Mouse (Mus musculus) forebrain, embryonic 16.5 days (tissue): ENCODE results near the gene Il2ra. TPM values are rescaled to one million over a fixed set of nuclear protein-coding genes. Genes with fewer than 3 reads are reported as not detected.
A peak's percentile ranks its signal among the peaks of the same experiment; 100 is the strongest.
"Not testable (repeated sequence)": the region's sequence is repeated elsewhere in the genome, so short reads cannot be mapped to it uniquely, and the experiment has no call there.

ENCODE experiments used
- ATAC-seq: fragments of 200-750 bp; cut with Nextera tagmentation; 2 replicates; pipeline ENCODE4 v1.8.0; 2017; ENCODE audit warnings: mild to moderate bottlenecking, moderate library complexity
- H3K27ac ChIP-seq: fragments of 300-500 bp; sonication (generic); 2 replicates; pipeline ENCODE4 v1.5.1; 2014; ENCODE audit warnings: low read length, control low read depth
- H3K27me3 ChIP-seq: fragments of 300-500 bp; sonication (generic); replicated peaks from 2 replicates; pipeline ENCODE4 v1.6.1; 2014; ENCODE audit warnings: low read length; ENCODE audit not compliant: control insufficient read depth, insufficient read depth
- H3K36me3 ChIP-seq: fragments of 300-500 bp; sonication (generic); 2 replicates; pipeline ENCODE4 v1.6.1; 2014; ENCODE audit not compliant: control insufficient read depth, insufficient read depth
- H3K4me1 ChIP-seq: fragments of 300-500 bp; sonication (generic); replicated peaks from 2 replicates; pipeline ENCODE4 v1.6.1; 2014; ENCODE audit warnings: low read length; ENCODE audit not compliant: control insufficient read depth, insufficient read depth
- H3K4me2 ChIP-seq: fragments of 300-500 bp; sonication (generic); 2 replicates; pipeline ENCODE4 v1.6.1; 2014; ENCODE audit warnings: mild to moderate bottlenecking, low read length, control low read depth
- H3K4me3 ChIP-seq: fragments of 300-500 bp; sonication (generic); replicated peaks from 2 replicates; pipeline ENCODE4 v1.5.1; 2014; ENCODE audit warnings: mild to moderate bottlenecking, low read length, control low read depth
- H3K9ac ChIP-seq: fragments of 300-500 bp; sonication (generic); replicated peaks from 2 replicates; pipeline ENCODE4 v1.6.1; 2014; ENCODE audit warnings: low read depth, low read length, control low read depth
- H3K9me3 ChIP-seq: fragments of 300-500 bp; sonication (generic); 2 replicates; pipeline ENCODE4 v1.6.1; 2016; ENCODE audit warnings: low read length; ENCODE audit not compliant: control insufficient read depth
- WGBS: fragments of 180-500 bp; shearing (Covaris S2); extraction: QIAGEN DNeasy Blood & Tissue Kit; methylation state at CpG from one replicate; pipeline ENCODE4 v1.1.7; 2014; 5-methylcytosine and 5-hydroxymethylcytosine counted together
- polyA plus RNA-seq: library from polyadenylated mRNA; unstranded; fragments of >200 nt; fragmentation: Nextera tagmentation; extraction: Ambion mirVana; gene quantifications from 2 replicates; pipeline ENCODE4 v1.2.1, GENCODE M21; 2015

Il2ra gene
- polyA plus RNA-seq, 1 experiment from 2014 or later, result not detected

DNA sequence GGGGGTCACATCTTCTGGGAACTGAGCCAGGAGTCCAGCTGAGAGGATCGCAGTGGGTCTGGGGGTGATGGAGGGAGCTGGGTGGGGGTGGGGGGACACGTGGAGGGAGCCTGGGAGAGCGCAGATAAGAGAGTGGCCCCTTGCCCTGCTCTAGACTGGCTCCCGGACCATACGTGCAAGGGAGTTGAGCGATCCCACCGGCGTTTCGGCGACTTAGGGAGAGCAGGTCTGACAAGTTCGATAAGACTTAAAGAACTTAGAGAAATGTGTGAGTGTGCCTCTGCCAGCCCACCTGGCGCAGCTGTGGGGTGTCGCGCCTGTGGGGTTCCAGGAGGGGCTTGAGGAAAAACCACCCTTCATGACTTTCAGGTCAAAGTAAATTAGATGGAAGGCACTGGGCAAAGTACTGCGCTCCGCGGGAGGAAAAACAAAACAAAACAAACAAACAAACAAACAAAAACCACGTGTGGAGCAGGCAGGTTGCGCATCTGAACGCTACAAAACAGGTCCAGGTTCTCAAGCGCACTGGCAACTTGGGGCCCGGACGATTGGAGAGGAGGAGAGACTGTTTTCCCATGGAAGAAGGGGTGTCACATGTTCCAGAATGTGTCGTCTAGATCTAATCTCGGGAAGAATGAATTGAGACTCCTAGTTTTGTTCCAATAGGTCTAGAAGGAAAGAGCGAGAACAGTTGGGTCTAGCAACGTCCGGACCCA is 63.6 kb downstream of the Il2ra start:
- Histone ChIP-seq H3K4me3 (peak overlapping the region; percentile 62), H3K9me3 (no peaks in the 10 kb centered on the region), H3K4me2 (peak overlapping the region; percentile 99), H3K4me1 (peaks cover 18% of the 10 kb centered on the region), H3K27ac (no peak overlapping the region), H3K36me3 (no peaks in the 10 kb centered on the region), H3K9ac (peak overlapping the region; percentile 61), H3K27me3 (peaks cover 13% of the 10 kb centered on the region; the same call in 1 of the 2 replicates)
- 3% methylated on average over 28 of the region's 28 CpGs for WGBS
- peak; percentile 59 for ATAC-seq

DNA sequence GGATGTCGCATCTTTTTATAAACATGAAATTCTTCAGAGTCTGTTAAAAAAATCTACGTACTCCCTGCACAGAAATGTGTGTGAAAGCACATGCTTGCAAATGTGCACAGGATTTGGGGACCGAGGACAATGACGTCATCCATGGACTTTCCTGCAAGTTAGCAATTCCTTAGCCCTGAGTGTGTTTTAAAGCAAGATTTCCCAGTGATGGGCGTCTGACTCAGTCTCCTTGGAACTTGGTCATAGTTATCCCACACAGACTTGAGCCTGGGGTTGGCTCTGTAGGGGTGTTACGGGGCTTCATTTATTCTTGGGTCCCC is 64.1 kb downstream of the Il2ra start:
- H3K4me2 ChIP-seq, result peak overlapping the region; percentile 99
- ATAC-seq, result no peak
- peak overlapping the region; percentile 62; the same call in 1 of the 2 replicates for H3K4me3 ChIP-seq
- no peak overlapping the region for H3K9ac ChIP-seq
- H3K36me3 ChIP-seq, result no peaks in the 10 kb centered on the region
- H3K27ac ChIP-seq, result no peak overlapping the region
- peaks cover 13% of the 10 kb centered on the region; the same call in 1 of the 2 replicates for H3K27me3 ChIP-seq
- peaks cover 18% of the 10 kb centered on the region for H3K4me1 ChIP-seq
- H3K9me3 ChIP-seq, result no peaks in the 10 kb centered on the region
- WGBS, result 33% methylated on average over 6 of the region's 6 CpGs

DNA sequence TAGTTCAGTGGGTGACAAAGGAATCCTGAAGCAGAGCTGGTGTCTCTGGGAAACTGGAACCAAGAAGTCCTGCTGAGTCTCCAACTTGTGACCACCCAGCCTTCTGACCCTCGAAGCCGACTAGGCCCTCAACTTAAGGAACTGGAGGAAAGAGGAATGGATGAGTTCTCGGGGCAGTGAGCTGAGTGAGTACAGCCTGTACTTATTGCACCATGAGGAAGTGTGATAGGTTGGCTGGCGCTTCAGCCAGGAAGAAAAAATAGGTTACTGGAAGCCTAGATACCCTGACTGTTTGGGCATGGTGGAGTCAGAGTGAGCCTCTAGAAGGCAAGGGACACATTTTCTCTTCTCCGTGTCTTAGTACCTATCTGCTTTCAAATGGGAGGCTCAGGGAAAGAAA is 65.9 kb downstream of the Il2ra start:
- Histone ChIP-seq H3K9me3 (no peaks in the 10 kb centered on the region), H3K4me3 (no peak overlapping the region), H3K27me3 (peaks cover 13% of the 10 kb centered on the region; the same call in 1 of the 2 replicates), H3K4me1 (peaks cover 18% of the 10 kb centered on the region), H3K4me2 (no peak overlapping the region), H3K9ac (no peak overlapping the region), H3K27ac (no peak overlapping the region), H3K36me3 (no peaks in the 10 kb centered on the region)
- 87% methylated on average over 5 of the region's 5 CpGs for WGBS
- ATAC-seq, result no peak

DNA sequence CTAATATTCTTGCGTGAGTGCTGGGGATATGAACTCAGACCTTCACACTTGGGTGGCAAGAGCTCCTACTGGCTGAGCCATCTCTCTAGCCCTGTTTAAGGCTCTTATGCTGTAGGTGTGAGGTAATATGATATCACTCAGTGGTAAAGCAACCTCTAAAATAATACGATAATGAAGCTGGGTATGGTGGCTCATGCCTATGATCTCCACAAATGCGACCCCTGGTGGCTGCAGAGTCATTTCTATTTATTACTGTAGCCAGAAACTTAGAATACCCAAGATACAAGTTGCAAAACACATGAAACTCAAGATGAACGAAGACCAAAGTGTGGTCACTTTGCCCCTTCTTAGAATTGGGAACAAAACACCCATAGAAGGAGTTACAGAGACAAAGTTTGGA is 67.5 kb downstream of the Il2ra start:
- not testable (repeated sequence) for H3K36me3 ChIP-seq, H3K4me3 ChIP-seq, ATAC-seq, H3K9me3 ChIP-seq, H3K9ac ChIP-seq, H3K27ac ChIP-seq, H3K4me2 ChIP-seq, H3K27me3 ChIP-seq
- peaks cover 19% of the 10 kb centered on the region for H3K4me1 ChIP-seq
- 57% methylated on average over 4 of the region's 4 CpGs for WGBS

DNA sequence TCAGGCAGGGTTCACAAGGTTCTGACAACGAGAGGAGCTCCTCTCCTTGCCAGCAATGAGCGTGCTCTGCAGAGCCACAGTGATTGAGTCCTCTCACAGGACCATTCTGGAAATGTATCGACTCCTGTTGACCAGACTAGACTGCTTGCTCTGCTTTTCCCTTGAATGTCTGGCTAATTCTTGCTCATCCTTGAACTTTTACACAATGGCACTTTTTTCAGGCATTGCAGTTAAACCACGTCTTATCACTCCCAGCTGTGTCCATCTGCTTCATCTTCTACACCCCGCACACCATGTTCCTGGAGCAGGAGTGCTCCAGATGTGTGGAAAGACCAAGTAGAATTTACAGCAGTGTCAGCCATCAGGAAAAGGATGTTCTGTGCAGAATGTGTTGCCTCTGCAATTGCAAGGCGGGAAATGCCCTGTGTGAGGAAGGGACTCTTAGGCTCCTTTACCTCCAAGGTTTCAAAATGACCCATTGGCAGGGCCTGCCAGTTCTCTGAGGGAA is 69.9 kb downstream of the Il2ra start:
- H3K4me3 ChIP-seq, result no peak overlapping the region
- H3K9me3 ChIP-seq, result no peaks in the 10 kb centered on the region
- no peak overlapping the region for H3K27ac ChIP-seq
- H3K4me2 ChIP-seq, result no peak overlapping the region
- no peaks in the 10 kb centered on the region for H3K36me3 ChIP-seq
- 0 out of 2 replicates have a peak, but pooled peaks cover 2% of the 10 kb centered on the region for H3K4me1 ChIP-seq
- H3K27me3 ChIP-seq, result peaks cover 3% of the 10 kb centered on the region; the same call in 1 of the 2 replicates
- no peak overlapping the region for H3K9ac ChIP-seq
- ATAC-seq, result no peak
- 89% methylated on average over 6 of the region's 6 CpGs for WGBS

DNA sequence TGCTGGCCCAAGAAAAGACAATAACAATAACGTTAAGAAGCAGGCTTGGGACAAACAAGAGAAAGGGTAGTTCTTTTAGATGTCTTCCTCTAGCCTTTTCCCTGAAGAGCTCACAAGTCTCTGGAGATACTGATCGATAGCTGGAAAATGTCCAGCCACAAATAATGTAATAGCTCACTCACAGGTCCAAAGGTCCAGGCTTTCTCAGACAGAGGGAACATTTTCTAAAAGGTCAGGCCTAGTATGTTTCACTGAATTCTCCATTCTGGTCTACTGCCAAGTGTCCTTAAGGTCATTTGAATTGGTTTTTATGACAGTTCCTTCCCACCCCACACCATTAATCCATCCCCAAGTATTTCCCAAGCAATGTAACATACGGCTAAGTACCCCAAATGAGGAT is 70.4 kb downstream of the Il2ra start:
- Histone ChIP-seq H3K9ac (no peak overlapping the region), H3K4me1 (0 out of 2 replicates have a peak, but pooled peaks cover 2% of the 10 kb centered on the region), H3K27me3 (peaks cover 3% of the 10 kb centered on the region; the same call in 1 of the 2 replicates), H3K9me3 (no peaks in the 10 kb centered on the region), H3K4me2 (no peak overlapping the region), H3K36me3 (no peaks in the 10 kb centered on the region), H3K4me3 (no peak overlapping the region), H3K27ac (no peak overlapping the region)
- ATAC-seq, result no peak
- WGBS, result 72% methylated on average over 3 of the region's 3 CpGs

DNA sequence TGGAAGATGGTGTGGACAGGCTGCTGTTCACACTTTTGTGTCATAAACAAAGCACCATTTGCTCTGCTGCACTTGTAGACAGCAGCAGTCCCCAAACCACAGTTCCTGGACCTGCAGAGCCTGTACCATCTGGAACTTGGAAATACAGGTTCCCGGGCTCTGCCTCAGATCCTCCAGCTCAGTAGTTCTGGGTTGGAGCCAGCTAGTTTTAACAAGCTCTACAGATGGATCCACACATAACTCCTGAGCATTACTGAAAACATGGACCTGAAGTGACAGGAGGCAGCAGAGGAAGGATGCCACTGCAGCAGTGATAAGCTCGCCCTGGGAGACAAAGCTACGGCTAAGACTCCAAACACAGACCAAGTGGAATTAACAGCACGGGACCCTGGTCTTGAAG is 71.9 kb downstream of the Il2ra start:
- whole genome bisulfite sequencing, result 67% methylated on average over 4 of the region's 4 CpGs
- Histone ChIP-seq H3K9me3 (no peaks in the 10 kb centered on the region), H3K27me3 (no peaks in the 10 kb centered on the region), H3K36me3 (no peaks in the 10 kb centered on the region), H3K4me2 (no peak overlapping the region), H3K4me3 (no peak overlapping the region), H3K4me1 (0 out of 2 replicates have a peak, but pooled peaks cover 2% of the 10 kb centered on the region), H3K9ac (no peak overlapping the region), H3K27ac (no peak overlapping the region)
- peak; percentile 43 for ATAC-seq

DNA sequence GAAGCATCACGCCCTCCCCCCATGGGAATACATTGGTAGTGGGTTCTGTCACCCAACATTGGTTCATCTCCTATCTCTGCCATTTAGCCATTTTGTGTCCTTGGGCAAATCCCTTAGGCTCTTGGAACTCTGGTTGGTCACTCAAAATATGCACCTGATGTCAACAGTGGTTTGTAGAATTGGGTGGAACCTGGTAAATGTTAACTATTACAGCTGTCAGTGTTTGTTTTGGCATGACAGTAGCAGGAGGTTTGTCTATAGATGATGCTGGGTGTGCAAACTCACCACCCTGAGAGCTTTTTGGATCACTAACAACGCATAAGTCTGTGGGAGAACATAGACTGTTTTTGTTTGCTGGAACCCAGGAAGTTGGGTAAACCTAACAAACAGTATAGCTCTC is 76.0 kb downstream of the Il2ra start:
- no peak overlapping the region for H3K9ac ChIP-seq
- no peak overlapping the region for H3K4me3 ChIP-seq
- no peaks in the 10 kb centered on the region for H3K27me3 ChIP-seq
- no peaks in the 10 kb centered on the region for H3K9me3 ChIP-seq
- no peak overlapping the region for H3K4me2 ChIP-seq
- 0 out of 2 replicates have a peak, but pooled peaks cover 2% of the 10 kb centered on the region for H3K4me1 ChIP-seq
- no peaks in the 10 kb centered on the region for H3K36me3 ChIP-seq
- H3K27ac ChIP-seq, result no peak overlapping the region
- 93% methylated on average over 2 of the region's 2 CpGs for WGBS
- ATAC-seq, result no peak

DNA sequence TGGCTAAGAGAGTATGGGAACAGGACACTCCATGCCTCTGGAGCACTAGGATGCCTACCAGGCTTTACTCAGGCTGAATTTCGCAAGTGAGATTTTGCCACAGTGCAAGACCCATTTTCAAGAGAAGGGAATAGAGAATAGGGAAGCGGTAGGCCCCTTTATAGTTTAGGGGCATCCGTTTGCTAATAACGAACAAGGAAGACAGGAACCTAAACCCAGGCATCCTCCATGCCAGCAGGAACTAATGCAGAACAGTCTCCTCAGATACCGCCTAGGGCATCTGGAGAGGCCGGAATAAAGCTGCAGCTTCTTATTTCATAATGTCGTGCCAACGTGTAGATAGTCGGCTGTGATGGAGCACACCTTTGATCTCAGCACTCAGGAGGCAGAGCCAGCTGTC is 80.0 kb downstream of the Il2ra start:
- ATAC-seq, result no peak
- no peak overlapping the region for H3K4me3 ChIP-seq
- 90% methylated on average over 9 of the region's 9 CpGs for WGBS
- no peaks in the 10 kb centered on the region for H3K27me3 ChIP-seq
- H3K9me3 ChIP-seq, result no peaks in the 10 kb centered on the region
- no peak overlapping the region for H3K27ac ChIP-seq
- H3K9ac ChIP-seq, result no peak overlapping the region
- no peaks in the 10 kb centered on the region for H3K36me3 ChIP-seq
- no peak overlapping the region for H3K4me2 ChIP-seq
- no peaks in the 10 kb centered on the region for H3K4me1 ChIP-seq
